Mouse (Mus musculus) adipocyte (in vitro differentiated cells): Measurements from ENCODE around the gene Usp2.

Experiments
- DNase-seq: peaks from one replicate; pipeline ENCODE4 v3.0.0-alpha.2; 2016; ENCODE audit warnings: low spot score

Usp2 gene

GRCm38 (mm10) chr9:44066785-44067225, at the start of gene Usp2:
Usp2 (plus strand) TSS chr9:44067021.
- peak; percentile 97 for DNase-seq

GRCm38 (mm10) chr9:44017846-44018245, 49.0 kb upstream of the Usp2 start:
- no peak for DNase-seq

- DNase-seq, result no peak
These were observed 46.8 kb upstream of the Usp2 start for GRCm38 (mm10) chr9:44020001-44020400.

- no peak for DNase-seq
These were observed 44.5 kb upstream of the Usp2 start for GRCm38 (mm10) chr9:44022100-44022847.

- no peak for DNase-seq
These were observed 42.7 kb upstream of the Usp2 start for GRCm38 (mm10) chr9:44024096-44024495.

- no peak for DNase-seq
These were observed 37.1 kb upstream of the Usp2 start for GRCm38 (mm10) chr9:44029580-44030236.

GRCm38 (mm10) chr9:44030646-44031045, 36.2 kb upstream of the Usp2 start:
- DNase-seq, result no peak

GRCm38 (mm10) chr9:44031079-44031478, 35.7 kb upstream of the Usp2 start:
- no peak for DNase-seq

- DNase-seq, result no peak
These were observed 34.9 kb upstream of the Usp2 start for GRCm38 (mm10) chr9:44031946-44032345.

GRCm38 (mm10) chr9:44033317-44033716, 33.5 kb upstream of the Usp2 start:
- no peak for DNase-seq

- no peak for DNase-seq
These were observed 32.7 kb upstream of the Usp2 start for GRCm38 (mm10) chr9:44033957-44034727.

GRCm38 (mm10) chr9:44037106-44037505, 29.7 kb upstream of the Usp2 start:
- DNase-seq, result no peak

- DNase-seq, result peak; percentile 81
These were observed 25.1 kb upstream of the Usp2 start for GRCm38 (mm10) chr9:44041511-44042395.

- DNase-seq, result no peak
These were observed 24.5 kb upstream of the Usp2 start for GRCm38 (mm10) chr9:44042396-44042680.

- DNase-seq, result peak; percentile 28
These were observed 23.7 kb upstream of the Usp2 start, which contains the start of gene Thy1 for GRCm38 (mm10) chr9:44042836-44043707. Thy1 (plus strand) TSS chr9:44043384.

GRCm38 (mm10) chr9:44043708-44044425, 23.0 kb upstream of the Usp2 start:
- no peak for DNase-seq

- no peak for DNase-seq
These were observed 22.2 kb upstream of the Usp2 start for GRCm38 (mm10) chr9:44044426-44045157.

- DNase-seq, result no peak
These were observed 21.5 kb upstream of the Usp2 start for GRCm38 (mm10) chr9:44045158-44045883.

GRCm38 (mm10) chr9:44045884-44046272, 20.9 kb upstream of the Usp2 start:
- no peak for DNase-seq
